Mouse (Mus musculus) forebrain, embryonic 10.5 days (tissue): ENCODE measurements around the gene Tti1. TPM values are rescaled to one million over a fixed set of nuclear protein-coding genes. Genes with fewer than 3 reads are reported as not detected.

Experiments used
- DNase-seq: peaks from one replicate; pipeline ENCODE4 v3.0.0-alpha.2; 2017; ENCODE audit warnings: low spot score; ENCODE audit errors: extremely low spot score
- H3K27ac ChIP-seq: fragments of 300-500 bp; sonication (generic); 2 replicates; pipeline ENCODE4 v1.5.1; 2016; ENCODE audit warnings: mild to moderate bottlenecking
- H3K27me3 ChIP-seq: fragments of 300-500 bp; sonication (generic); 2 replicates; pipeline ENCODE4 v1.6.1; 2016; ENCODE audit warnings: mild to moderate bottlenecking; ENCODE audit not compliant: poor library complexity, severe bottlenecking
- H3K36me3 ChIP-seq: fragments of 300-500 bp; sonication (generic); replicated peaks from 2 replicates; pipeline ENCODE4 v1.6.1; 2016; ENCODE audit warnings: mild to moderate bottlenecking, moderate library complexity
- H3K4me1 ChIP-seq: fragments of 300-500 bp; sonication (generic); 2 replicates; pipeline ENCODE4 v1.6.1; 2016
- H3K4me3 ChIP-seq: fragments of 300-500 bp; sonication (generic); 2 replicates; pipeline ENCODE4 v1.5.1; 2016; ENCODE audit warnings: mild to moderate bottlenecking, moderate library complexity
- H3K9me3 ChIP-seq: fragments of 300-500 bp; sonication (generic); 2 replicates; pipeline ENCODE4 v1.6.1; 2016; ENCODE audit warnings: mild to moderate bottlenecking, moderate library complexity
- WGBS: fragments of 180-500 bp; shearing (Covaris S2); methylation state at CpG from one replicate; pipeline ENCODE4 v1.1.7; 2016; 5-methylcytosine and 5-hydroxymethylcytosine counted together
- polyA plus RNA-seq: library from polyadenylated mRNA; unstranded; fragments of >200 nt; fragmentation: Nextera tagmentation; extraction: Ambion mirVana; gene quantifications from 2 replicates; pipeline ENCODE4 v1.2.1, GENCODE M21; 2016

The Tti1 gene
- polyA plus RNA-seq, 1 experiment from 2014 or later: 44.7 TPM

DNA sequence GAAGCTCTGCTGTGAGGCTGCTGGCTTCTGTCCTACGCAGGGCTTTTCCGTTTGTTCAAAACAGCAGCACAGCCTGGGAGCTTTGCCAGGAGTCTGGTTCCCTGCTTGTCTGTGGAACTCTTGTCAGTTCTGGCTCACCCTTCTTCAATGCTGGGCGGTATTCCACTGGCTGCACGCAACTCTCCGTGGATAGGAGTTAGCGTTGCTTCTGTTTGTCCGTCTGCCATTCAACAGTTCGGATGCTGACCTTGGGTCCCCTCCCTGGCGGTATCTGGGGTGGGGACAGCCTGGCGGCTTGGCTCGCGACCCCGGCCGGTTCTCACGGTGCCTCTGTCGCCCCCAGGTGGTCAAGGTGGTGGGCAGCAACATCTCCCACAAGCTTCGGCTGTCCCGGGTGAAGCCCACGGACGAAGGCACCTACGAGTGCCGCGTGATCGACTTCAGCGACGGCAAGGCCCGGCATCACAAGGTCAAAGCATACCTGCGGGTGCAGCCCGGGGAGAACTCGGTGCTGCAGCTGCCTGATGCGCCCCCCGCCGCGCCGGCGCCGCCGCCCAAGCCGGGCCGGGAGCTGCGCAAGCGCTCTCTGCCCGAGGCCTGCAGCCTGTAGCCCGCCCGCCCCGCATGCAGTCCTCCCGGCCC, 84.6 kb downstream of the Tti1 start:
- H3K36me3 ChIP-seq: no peaks in the 10 kb centered on the region
- no peaks in the 10 kb centered on the region for H3K9me3 ChIP-seq
- peaks cover 30% of the 10 kb centered on the region for H3K4me1 ChIP-seq
- peak; percentile 86 for DNase-seq
- H3K4me3 ChIP-seq: peak overlapping the region; percentile 67
- H3K27me3 ChIP-seq: peaks cover 64% of the 10 kb centered on the region
- peak overlapping the region; percentile 88 for H3K27ac ChIP-seq
- 1% methylated on average over 47 of the region's 47 CpGs for WGBS

DNA sequence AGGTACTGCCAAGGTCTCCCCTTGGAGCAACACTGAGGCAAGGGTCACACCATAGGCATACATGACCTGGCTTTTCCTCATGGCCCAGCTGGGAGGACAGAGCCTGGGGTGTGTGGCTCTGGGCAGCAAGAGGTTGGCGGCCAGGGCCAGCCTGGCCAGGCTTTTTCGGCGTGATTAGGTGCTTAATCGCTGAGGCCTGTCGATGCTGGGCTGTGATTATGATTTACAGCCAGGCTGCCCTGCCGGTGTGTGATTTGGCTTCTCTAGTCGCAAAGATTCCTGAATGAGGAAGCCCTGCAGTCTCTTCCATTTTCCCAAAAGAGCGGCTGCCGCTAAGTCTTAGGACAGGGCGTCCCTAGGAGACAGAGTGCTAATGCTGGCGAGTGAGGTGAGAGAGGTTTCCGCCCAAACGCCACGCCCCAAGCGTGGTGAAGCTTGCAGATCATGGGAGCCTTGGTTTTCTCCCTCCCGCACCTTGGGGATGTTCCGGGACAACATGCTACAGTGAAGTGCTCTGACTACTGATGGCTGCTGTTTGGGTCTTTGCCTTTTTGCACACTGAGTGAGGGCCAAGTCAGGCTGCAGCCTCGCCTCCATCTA, 87.5 kb downstream of the Tti1 start:
- Histone ChIP-seq H3K4me3 (peak overlapping the region; percentile 37), H3K27me3 (peaks cover 76% of the 10 kb centered on the region), H3K27ac (no peak overlapping the region), H3K9me3 (no peaks in the 10 kb centered on the region), H3K36me3 (no peaks in the 10 kb centered on the region), H3K4me1 (peaks cover 34% of the 10 kb centered on the region)
- no peak for DNase-seq
- 4% methylated on average over 18 of the region's 18 CpGs for WGBS

DNA sequence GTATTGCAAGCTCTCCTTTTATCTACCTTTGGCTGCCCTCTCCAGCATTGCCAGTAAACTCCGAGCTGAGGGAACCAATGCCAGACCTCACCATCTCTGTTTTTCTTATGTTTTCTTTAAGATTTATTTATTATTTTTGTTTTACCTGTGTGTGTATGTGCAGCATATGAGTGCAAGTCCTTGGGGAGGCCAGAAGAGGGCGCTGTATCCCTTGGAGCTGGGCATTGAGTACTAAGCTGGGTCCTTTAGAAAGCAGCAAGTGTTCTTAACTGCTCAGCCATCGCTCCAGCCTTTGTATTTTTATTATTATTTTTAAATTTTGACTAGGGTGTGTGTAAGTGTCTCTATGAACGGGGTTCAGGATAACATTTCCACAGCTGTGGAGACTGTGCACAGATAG, 91.6 kb downstream of the Tti1 start:
- DNase-seq: no peak
- Histone ChIP-seq H3K27me3 (peaks cover 42% of the 10 kb centered on the region), H3K4me1 (peaks cover 28% of the 10 kb centered on the region), H3K36me3 (no peaks in the 10 kb centered on the region), H3K9me3 (no peaks in the 10 kb centered on the region), H3K4me3 (no peak overlapping the region), H3K27ac (no peak overlapping the region)
- WGBS: 81% methylated on average over 4 of the region's 4 CpGs

DNA sequence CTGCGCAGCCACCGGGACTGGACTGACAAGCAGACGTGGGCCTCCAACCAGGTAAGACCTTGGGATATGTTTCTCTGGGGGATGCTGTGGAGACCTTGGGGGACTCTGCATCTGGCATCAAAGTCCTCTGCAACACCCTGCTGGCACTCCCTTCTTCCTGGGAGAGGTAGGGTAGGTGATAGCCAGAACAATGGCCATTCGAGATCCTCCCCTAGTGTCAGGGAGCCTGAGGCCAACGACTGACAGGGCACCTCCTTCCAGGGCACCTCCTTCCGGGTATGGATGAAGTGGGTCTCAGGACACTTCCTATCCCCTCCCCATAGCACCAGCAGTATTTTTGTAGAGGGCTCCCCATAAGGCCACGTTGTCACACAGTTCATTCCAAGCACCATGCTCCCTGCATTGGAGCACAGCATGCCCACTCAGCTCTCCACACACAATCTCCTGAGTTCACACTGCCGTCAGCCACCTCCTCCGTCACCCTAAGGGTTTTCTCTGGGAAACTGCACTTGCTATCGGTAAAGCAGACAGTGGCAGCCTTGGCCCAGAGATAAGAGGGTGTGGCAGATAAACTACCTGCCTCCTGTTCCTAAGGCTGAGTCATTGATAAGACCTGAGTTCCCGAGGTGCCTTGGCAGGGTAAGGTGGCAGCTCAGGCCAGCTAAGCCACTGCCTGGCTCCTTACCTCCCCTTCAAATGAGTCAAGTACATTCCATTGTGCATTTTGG, 92.6 kb downstream of the Tti1 start:
- no peaks in the 10 kb centered on the region for H3K9me3 ChIP-seq
- H3K27ac ChIP-seq: no peak overlapping the region
- no peaks in the 10 kb centered on the region for H3K36me3 ChIP-seq
- WGBS: 81% methylated on average over 11 of the region's 11 CpGs
- no peak overlapping the region for H3K4me3 ChIP-seq
- DNase-seq: no peak
- peaks cover 35% of the 10 kb centered on the region for H3K27me3 ChIP-seq
- peaks cover 17% of the 10 kb centered on the region for H3K4me1 ChIP-seq

DNA sequence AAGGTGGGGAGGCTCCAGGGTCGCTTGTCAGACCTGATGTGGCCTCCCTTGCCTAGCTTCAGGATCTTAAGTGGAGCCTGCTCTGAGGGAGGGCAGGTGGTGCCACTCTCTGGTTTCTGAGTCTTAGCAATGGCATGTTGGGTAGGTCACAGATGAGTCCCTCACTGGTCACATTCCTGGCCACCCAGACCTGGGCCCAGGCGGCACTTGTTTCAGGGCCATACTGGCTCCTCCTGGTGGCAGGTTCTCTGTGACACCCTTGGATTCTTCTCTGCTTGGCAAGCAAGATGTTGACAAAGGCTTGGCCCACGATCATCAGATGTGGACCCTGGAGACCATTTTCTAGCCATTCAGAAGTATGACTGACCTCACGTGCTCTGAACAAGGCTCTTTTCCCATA, 95.6 kb downstream of the Tti1 start:
- Histone ChIP-seq H3K4me3 (no peak overlapping the region), H3K9me3 (no peaks in the 10 kb centered on the region), H3K4me1 (peaks cover 32% of the 10 kb centered on the region), H3K27me3 (peaks cover 27% of the 10 kb centered on the region), H3K27ac (no peak overlapping the region), H3K36me3 (no peaks in the 10 kb centered on the region)
- WGBS: 85% methylated on average over 4 of the region's 4 CpGs
- DNase-seq: no peak

Other genes starting within 250 kb of the Tti1 start
- 0.10 and 0.11 TPM in 2 replicates for gene Vstm2l, start 113.8 kb downstream of the Tti1 start, polyA plus RNA-seq
- gene Rprd1b, start 64 bp upstream of the Tti1 start, polyA plus RNA-seq: 58.1 and 59.3 TPM in 2 replicates
- 6.3 and 7.2 TPM in 2 replicates for gene Tgm2, start 118.0 kb upstream of the Tti1 start, polyA plus RNA-seq
- gene D630003M21Rik, start 200.8 kb upstream of the Tti1 start, polyA plus RNA-seq: 2.3 and 3.1 TPM in 2 replicates
- gene Bpi, start 229.7 kb upstream of the Tti1 start, polyA plus RNA-seq: not detected in 2 replicates